Mouse (Mus musculus): ENCODE measurements around the gene H2-D1. TPM values are rescaled to one million over a fixed set of nuclear protein-coding genes. Genes with fewer than 3 reads are reported as not detected.

Gene H2-D1
- total and polyA plus RNA-seq, 2 experiments = 506 to 676 TPM

DNA sequence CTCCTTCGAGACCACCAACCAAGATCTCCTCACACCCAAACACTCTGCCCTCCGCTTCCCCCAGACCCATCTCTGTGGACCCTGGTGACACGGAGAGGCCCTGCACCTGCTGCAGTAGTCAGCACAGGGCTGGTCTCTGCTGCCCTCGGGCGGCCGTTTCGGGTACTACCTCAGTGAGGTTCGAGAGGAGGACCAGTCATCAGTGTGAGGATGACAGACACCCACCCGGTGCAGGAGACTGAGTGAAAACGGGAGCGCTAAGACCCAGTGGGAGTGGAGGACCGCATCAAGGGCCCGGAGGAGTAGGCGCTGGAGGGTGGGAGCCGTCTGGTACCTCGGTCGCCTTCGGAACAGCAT, 26.2 kb upstream of the H2-D1 start:
- DNase-seq (ENCODE audit: extremely low read depth, low read depth, low spot score) = no peak
- Histone ChIP-seq H3K4me3 (ENCODE audit: insufficient read depth, low read depth, low read length) (peak overlapping the region; percentile 60), H3K9ac (ENCODE audit: low read depth, low read length) (peak overlapping the region; percentile 57), H3K27me3 (ENCODE audit: control insufficient read depth, insufficient read depth, low read length) (no peaks in the 10 kb centered on the region), H3K79me2 (ENCODE audit: control insufficient read depth, insufficient read depth, low read length) (peaks cover 7% of the 10 kb centered on the region; the same call in 1 of the 2 replicates), H3K36me3 (ENCODE audit: control insufficient read depth, insufficient read depth, low read length) (no peaks in the 10 kb centered on the region), H3K27ac (replicated peaks; ENCODE audit: insufficient read depth, low read depth, low read length) (peak overlapping the region; percentile 78), H3K4me1 (ENCODE audit: control insufficient read depth, insufficient read depth, low read length) (peaks cover 9% of the 10 kb centered on the region)
- TF ChIP-seq POLR2A (IDR thresholded peaks at IDR 0.05; ENCODE audit: extremely low read depth, insufficient read depth, low read length) (0 out of 2 replicates have a peak, but pooled peaks have one; percentile 16), CTCF (IDR thresholded peaks at IDR 0.05; ENCODE audit: low read depth, low read length) (peak; percentile 95)
- WGBS = 2% methylated on average over 18 of the region's 18 CpGs

- Histone ChIP-seq H3K27me3 (ENCODE audit: control insufficient read depth, insufficient read depth, low read length) (no peaks in the 10 kb centered on the region), H3K36me3 (ENCODE audit: control insufficient read depth, insufficient read depth, low read length) (no peaks in the 10 kb centered on the region), H3K4me1 (ENCODE audit: control insufficient read depth, insufficient read depth, low read length) (peaks cover 7% of the 10 kb centered on the region), H3K9ac (ENCODE audit: low read depth, low read length) (no peak overlapping the region), H3K27ac (replicated peaks; ENCODE audit: insufficient read depth, low read depth, low read length) (no peak overlapping the region), H3K4me3 (ENCODE audit: insufficient read depth, low read depth, low read length) (no peak overlapping the region), H3K79me2 (ENCODE audit: control insufficient read depth, insufficient read depth, low read length) (peaks cover 7% of the 10 kb centered on the region; the same call in 1 of the 2 replicates)
- TF ChIP-seq CTCF (IDR thresholded peaks at IDR 0.05; ENCODE audit: low read depth, low read length) (no peak), POLR2A (IDR thresholded peaks at IDR 0.05; ENCODE audit: extremely low read depth, insufficient read depth, low read length) (no peak)
- DNase-seq (ENCODE audit: extremely low read depth, low read depth, low spot score) = no peak
- 84% methylated on average over 9 of the region's 9 CpGs for WGBS
Measured at GRCm38 (mm10) chr17:35236996-35237395, 25.5 kb upstream of the H2-D1 start.

- Histone ChIP-seq H3K27ac (replicated peaks; ENCODE audit: insufficient read depth, low read depth, low read length) (no peak overlapping the region), H3K36me3 (ENCODE audit: control insufficient read depth, insufficient read depth, low read length) (no peaks in the 10 kb centered on the region), H3K9ac (ENCODE audit: low read depth, low read length) (no peak overlapping the region), H3K4me3 (ENCODE audit: insufficient read depth, low read depth, low read length) (no peak overlapping the region), H3K79me2 (ENCODE audit: control insufficient read depth, insufficient read depth, low read length) (peaks cover 12% of the 10 kb centered on the region), H3K27me3 (ENCODE audit: control insufficient read depth, insufficient read depth, low read length) (no peaks in the 10 kb centered on the region), H3K4me1 (ENCODE audit: control insufficient read depth, insufficient read depth, low read length) (peaks cover 7% of the 10 kb centered on the region)
- 95% methylated on average over 12 of the region's 12 CpGs for WGBS
- TF ChIP-seq CTCF (IDR thresholded peaks at IDR 0.05; ENCODE audit: low read depth, low read length) (no peak), POLR2A (IDR thresholded peaks at IDR 0.05; ENCODE audit: extremely low read depth, insufficient read depth, low read length) (no peak)
- no peak for DNase-seq (ENCODE audit: extremely low read depth, low read depth, low spot score)
Measured at GRCm38 (mm10) chr17:35237504-35237903, 25.0 kb upstream of the H2-D1 start.

- Histone ChIP-seq H3K4me3 (ENCODE audit: insufficient read depth, low read depth, low read length) (no peak overlapping the region), H3K4me1 (ENCODE audit: control insufficient read depth, insufficient read depth, low read length) (peaks cover 17% of the 10 kb centered on the region), H3K9ac (ENCODE audit: low read depth, low read length) (no peak overlapping the region), H3K27ac (replicated peaks; ENCODE audit: insufficient read depth, low read depth, low read length) (no peak overlapping the region), H3K36me3 (ENCODE audit: control insufficient read depth, insufficient read depth, low read length) (peaks cover 14% of the 10 kb centered on the region), H3K27me3 (ENCODE audit: control insufficient read depth, insufficient read depth, low read length) (no peaks in the 10 kb centered on the region), H3K79me2 (ENCODE audit: control insufficient read depth, insufficient read depth, low read length) (peaks cover 32% of the 10 kb centered on the region)
- 77% methylated on average over 5 of the region's 5 CpGs for WGBS
- no peak for TF ChIP-seq CTCF (IDR thresholded peaks at IDR 0.05; ENCODE audit: low read depth, low read length)
- TF ChIP-seq POLR2A (IDR thresholded peaks at IDR 0.05; ENCODE audit: extremely low read depth, insufficient read depth, low read length) = no peak
- DNase-seq (ENCODE audit: extremely low read depth, low read depth, low spot score) = no peak
Measured at GRCm38 (mm10) chr17:35239700-35240099, 22.8 kb upstream of the H2-D1 start.

DNA sequence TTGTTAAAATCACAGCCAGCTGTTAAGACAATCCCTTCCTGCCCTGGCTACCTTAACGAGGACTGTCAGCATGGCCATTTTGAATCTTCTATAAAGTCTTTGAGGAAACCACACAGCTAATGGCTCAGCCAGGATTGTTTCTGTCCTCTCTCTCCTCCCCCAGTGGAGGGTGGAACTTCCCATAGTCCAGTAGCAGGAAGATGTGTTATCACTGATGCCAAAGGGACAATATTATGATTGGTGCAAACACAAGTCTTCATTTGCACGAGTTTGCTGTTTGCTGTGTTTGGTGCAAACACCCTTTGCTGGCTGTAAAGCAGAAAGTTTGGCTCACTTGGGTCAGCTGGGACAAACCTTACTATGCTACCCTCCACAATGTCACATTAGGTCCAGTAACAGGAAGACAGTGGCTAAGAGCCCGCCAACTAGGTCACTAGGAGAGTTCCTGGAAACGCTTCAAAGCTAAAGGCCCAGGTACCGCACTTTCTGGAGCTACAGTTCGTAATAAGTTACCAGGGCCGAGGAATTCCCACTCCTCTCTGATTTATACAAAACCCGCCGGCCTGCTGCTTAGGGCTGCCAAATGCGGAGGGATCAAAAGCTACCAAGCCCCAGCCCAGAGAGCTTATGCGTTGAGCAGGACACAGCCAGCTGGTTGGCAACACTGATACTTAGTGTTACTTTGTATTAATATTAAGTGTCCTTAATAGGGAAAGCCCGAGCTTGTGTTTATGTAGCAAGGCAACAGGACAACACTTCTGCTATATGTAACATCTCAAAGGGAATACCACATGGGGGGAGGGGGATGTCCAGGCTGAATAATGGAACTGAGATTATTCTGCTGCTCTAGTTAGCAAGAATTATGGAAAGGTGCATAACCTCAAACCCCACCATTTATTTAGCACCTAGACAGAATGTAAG, 21.9 kb upstream of the H2-D1 start:
- H3K36me3 ChIP-seq (ENCODE audit: control insufficient read depth, insufficient read depth, low read length) = peaks cover 22% of the 10 kb centered on the region
- no peaks in the 10 kb centered on the region for H3K27me3 ChIP-seq (ENCODE audit: control insufficient read depth, insufficient read depth, low read length)
- no peak for TF ChIP-seq POLR2A (IDR thresholded peaks at IDR 0.05; ENCODE audit: extremely low read depth, insufficient read depth, low read length)
- TF ChIP-seq CTCF (IDR thresholded peaks at IDR 0.05; ENCODE audit: low read depth, low read length) = no peak
- DNase-seq (ENCODE audit: extremely low read depth, low read depth, low spot score) = peak; percentile 77
- peak overlapping the region; percentile 56 for H3K9ac ChIP-seq (ENCODE audit: low read depth, low read length)
- peaks cover 29% of the 10 kb centered on the region for H3K79me2 ChIP-seq (ENCODE audit: control insufficient read depth, insufficient read depth, low read length)
- WGBS = 7% methylated on average over 12 of the region's 12 CpGs
- H3K4me1 ChIP-seq (ENCODE audit: control insufficient read depth, insufficient read depth, low read length) = peaks cover 16% of the 10 kb centered on the region
- peak overlapping the region; percentile 43; the same call in 1 of the 2 replicates for H3K4me3 ChIP-seq (ENCODE audit: insufficient read depth, low read depth, low read length)
- H3K27ac ChIP-seq (replicated peaks; ENCODE audit: insufficient read depth, low read depth, low read length) = peak overlapping the region; percentile 95

Measured in liver, adult 2 months (tissue).